Mouse (Mus musculus): ENCODE measurements around the gene Ttc7.
A peak's percentile ranks its signal among the peaks of the same experiment; 100 is the strongest.
"Not testable (repeated sequence)": the region's sequence is repeated elsewhere in the genome, so short reads cannot be mapped to it uniquely, and the experiment has no call there.

Gene Ttc7

DNA sequence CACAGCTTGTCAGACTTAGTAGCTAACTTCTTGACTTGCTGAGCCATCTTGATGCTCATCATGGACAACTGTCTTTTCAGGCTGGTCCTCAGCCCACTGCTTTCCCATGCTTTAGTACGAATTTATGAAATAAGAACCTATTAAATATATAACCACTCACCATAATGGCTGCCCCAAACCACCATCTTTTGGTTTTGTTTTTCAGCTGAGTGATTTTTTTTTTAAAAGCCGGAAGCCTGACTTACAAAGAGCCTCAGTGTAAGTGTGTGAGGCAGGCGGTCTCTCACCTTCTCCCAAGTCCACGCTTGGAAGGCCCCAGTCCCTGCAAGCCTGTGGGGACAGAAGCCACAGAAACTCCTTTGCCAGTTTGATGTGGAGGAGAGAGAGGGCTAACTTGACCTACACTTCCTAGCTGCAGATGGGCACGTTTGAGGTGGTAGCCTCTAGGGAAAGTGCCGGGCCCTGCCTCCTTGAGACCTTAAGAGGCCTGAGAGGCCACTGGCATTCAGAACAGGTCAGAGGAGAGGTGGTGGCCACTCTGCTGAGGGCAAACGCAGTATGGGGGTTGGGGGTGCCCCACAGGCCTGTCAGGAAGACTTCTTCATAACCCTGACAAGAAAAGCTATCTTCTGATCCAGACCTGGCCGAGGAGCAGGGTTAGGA lies 3.9 kb downstream of the Ttc7 start:
- no peak for DNase-seq (ENCODE audit: low spot score)

DNA sequence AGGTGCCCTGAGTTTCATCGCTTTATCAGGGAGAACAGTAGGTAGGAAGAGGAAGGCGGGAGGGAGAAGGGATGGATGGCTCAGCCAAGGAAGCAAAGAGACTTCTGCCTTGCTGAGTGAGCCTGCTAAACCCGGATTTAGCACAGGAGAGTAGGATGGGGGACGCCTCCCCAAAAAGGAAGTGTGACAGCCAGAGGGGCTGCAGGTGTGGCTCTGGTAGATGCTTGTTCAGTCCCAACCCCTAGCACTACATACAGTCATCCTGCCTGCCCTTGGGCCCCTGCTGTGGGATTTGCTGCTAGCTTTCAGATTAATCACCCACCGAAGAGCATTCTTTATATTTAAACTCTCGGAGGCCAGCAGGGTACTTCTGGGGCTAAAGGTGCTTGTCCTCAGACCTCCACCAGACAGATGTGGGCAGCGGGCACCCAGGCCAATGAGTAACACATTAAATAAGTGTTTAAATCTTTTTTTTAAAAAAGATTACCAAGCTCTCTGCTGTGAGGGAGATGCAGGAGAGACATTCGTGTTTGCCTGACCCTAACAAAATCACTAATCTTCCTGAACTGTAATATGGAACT lies 4.6 kb downstream of the Ttc7 start:
- DNase-seq (ENCODE audit: low spot score): no peak

DNA sequence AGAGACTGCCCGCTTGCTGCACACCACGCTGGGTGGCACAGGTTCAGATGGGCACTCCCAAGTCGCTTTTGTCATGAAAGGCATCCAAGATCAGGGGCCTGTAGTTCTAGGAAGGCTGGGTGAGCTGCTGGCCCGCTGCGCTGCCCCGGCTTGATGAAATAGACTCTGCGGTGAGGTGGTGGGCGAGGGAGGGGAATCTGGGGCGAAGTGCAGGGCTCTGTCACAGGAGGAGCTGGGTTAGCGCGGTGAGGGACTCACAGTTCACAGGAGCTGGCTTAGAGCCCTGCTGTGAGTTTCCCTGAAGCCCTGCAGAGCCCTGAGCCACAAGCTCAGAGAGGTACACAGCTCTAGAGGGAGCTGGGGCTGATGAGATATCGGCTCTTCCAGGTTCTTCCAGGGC lies 5.4 kb downstream of the Ttc7 start:
- no peak for DNase-seq (ENCODE audit: low spot score)

DNA sequence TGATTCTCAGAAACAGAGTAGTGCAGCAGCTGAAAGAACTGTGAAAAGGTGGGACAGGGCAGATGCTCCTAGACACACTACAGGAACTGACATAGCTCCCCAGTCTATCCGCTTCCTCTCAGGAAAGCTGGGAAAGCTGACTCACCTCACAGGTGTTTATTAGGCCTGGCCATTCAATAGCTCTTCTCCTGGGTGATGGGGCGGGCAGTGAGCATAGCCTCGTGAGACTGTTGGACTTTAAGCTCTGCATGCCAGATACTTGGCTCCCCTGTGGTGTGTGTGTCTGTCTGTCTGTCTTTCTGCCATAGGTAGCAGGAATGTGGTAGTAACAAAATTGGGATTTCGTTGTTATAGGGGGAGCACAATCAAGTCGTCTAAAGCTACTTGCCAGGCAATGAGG lies 6.7 kb downstream of the Ttc7 start:
- no peak for DNase-seq (ENCODE audit: low spot score)

DNA sequence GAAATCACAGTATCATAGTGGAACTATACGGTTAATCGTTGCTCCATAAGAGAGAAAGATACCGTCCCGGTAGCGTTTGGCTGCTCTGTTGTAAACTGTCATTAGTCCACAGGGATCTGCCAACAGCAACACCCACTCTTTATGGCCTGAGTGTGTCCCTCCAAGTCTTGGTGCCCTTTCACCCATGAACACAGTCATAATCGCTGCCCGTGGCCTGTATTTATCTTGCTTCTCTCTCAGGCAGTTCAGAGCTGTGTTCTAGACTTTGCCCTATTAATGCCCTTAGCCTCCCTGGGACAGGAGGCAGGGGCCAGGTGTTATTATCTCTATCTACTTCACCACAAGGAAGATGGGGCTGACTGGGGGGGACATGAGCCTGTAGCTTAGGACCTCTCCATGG lies 8.4 kb downstream of the Ttc7 start:
- DNase-seq (ENCODE audit: low spot score): no peak

DNA sequence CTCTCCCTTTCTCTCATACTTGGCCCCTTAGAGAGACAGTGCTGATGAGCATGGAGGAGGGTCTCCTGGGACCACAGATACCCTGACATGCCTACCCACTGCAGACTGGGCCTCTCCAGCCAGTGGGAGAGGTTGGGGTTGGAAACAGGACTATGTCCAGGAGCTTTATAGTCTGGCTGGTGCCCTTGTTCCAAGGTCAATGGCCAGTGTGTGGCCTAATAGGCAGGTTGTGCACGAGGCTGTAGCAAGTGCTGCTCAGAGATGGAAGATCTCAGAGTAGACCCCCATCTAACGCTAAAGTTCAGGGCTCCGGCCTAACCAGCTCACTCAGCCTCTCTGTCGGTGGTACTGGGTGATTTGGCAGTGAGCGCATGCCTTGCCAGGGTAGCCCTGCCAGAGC lies 9.1 kb downstream of the Ttc7 start:
- DNase-seq (ENCODE audit: low spot score): no peak

DNA sequence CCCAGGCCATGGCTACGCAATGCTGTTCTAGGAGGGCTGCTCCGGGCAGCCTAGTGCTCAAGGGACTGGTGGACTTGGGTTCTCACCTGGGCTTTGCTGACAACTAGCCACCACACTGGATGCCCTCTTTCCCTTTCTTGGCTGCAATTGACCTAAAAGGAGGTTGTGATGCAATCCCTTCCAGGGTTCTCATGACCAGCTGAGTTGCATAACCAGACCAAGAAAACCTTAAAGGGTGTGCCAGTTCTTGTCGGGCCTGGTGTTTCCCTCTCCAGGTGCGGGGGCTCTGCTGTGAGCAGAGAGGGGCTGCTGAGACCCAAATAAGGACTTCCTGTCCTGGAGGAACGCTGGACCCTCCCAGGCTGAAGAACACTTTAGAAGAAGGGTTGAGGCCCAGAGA lies 10.4 kb downstream of the Ttc7 start:
- no peak for DNase-seq (ENCODE audit: low spot score)

DNA sequence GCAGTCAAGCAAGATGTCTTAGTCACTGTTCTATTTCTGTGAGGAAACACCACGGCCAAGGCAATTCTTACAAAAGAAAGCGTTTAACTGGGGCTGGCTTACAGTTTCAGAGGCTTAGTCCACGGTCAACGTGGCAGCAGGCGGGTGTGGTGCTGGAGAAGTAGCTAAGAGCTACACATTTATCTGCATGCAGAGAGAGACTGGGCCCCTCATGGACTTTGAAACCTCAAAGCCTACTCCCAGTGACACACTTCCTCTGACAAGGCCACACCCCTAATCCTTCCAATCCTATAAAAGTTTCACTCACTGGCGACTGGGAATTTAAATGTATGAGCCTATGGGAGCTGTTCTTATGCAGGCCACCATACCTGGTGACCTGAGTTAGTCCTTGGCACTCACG lies 13.1 kb downstream of the Ttc7 start:
- DNase-seq (ENCODE audit: low spot score): no peak

DNA sequence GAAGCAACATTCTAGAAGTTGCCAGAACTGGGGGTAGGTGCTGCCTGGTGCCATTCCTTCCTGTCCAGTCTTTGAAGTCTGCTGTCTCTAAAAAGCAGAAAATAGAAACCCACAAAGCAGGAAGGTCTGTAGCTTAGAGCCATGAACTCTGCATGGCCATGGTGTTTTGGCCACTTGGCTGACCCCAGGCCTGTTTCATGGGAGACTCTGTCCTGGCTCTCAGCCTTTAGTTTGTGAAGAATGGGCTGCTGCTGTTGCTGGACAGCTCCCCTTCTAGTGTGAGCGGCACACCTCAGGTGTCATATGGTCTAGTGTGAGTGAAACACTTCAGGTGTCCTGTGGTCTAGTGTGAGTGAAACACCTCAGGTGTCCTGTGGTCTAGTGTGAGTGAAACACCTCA lies 14.0 kb downstream of the Ttc7 start:
- DNase-seq (ENCODE audit: low spot score): not testable (repeated sequence)

DNA sequence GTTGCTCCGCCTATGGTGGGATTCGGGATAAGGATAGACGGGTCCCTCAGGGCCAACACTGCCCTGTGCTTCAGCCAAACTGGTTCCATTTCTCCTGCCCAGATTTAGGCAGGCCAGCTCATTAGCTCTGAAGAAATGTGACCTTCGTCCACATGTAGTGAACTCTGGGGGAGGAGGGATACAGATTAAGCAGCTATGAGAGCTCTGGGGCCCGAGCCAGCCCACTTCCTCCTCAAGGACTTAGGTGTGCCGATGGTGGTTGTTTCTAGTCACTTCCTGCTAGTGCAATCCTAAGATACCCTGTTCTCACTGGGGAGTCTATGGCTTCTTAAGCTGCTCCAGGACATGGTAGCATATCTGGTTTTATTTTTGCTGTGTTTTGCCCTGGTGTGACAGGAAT lies 16.3 kb downstream of the Ttc7 start:
- DNase-seq (ENCODE audit: low spot score): no peak

DNA sequence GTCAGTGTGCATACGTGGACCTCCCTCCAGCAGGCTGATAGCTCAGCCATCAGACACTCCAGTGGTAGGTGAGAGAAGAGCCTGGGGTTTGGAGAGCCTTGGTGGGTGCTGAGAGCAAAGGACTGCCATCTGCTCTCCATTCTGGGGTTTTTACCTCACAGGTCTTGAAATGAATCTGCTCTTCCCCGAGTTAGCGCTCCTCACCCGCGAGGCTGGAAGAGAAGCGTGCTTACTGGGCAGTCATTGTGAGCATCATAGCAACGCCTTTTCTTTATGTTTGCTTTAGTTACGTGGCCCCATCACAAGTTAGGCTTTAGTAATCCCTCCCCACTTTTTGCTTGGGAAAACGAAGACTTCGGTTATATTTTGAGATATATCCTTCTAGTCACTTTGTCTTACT lies 17.7 kb downstream of the Ttc7 start:
- DNase-seq (ENCODE audit: low spot score): no peak

DNA sequence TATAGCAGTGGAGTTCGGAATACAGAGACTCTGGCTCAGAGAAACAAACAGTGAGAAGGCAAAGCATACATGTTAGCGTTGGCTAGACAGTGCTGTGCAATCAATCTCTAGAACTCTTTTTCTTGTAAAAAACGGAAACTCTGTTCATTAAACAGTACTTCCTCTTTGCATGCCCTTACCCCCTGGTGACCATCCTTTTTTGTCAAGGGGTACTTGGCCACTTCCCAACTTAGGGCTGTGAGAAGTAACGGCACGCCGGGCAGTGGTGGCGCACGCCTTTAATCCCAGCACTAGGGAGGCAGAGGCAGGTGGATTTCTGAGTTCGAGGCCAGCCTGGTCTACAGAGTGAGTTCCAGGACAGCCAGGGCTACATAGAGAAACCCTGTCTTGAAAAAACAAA lies 18.9 kb downstream of the Ttc7 start:
- DNase-seq (ENCODE audit: low spot score): not testable (repeated sequence)

DNA sequence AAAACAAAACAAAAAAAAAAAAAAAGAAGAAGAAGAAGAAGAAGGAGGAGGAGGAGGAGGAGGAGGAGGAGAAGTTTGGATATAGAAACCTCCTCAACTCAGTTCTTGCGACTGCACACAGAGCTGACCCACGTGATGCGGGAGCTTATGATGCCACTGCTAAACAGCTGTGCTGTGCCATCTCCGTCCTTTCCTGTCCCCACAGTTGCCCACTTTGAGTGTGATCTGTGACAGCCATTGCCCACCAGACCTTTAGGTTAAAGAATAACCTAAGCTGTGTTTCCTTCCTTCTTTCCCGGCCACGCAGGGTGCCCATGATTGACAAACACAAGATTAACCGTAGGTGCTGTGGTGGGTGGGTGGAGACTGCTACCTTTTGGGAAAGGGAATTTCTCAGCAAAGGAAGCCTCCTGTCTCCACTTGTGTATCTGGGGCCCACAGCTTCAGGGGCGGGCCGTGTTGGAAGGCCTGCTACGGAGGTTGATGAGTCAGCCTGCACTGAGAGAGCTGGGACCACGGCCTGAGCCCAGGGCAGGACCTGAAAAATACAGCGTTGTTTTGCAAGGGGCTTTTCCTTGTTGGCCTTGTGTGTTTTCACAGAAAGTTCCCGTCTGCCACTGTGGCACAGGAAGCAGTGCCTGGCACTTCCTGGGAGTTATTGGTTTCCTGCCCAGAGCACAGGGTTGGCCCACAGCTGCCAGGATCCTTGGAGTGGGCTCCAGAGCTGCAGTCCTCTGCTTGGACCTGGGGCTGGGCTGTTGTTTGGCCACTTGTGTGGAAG lies 19.5 kb downstream of the Ttc7 start:
- no peak for DNase-seq (ENCODE audit: low spot score)

DNA sequence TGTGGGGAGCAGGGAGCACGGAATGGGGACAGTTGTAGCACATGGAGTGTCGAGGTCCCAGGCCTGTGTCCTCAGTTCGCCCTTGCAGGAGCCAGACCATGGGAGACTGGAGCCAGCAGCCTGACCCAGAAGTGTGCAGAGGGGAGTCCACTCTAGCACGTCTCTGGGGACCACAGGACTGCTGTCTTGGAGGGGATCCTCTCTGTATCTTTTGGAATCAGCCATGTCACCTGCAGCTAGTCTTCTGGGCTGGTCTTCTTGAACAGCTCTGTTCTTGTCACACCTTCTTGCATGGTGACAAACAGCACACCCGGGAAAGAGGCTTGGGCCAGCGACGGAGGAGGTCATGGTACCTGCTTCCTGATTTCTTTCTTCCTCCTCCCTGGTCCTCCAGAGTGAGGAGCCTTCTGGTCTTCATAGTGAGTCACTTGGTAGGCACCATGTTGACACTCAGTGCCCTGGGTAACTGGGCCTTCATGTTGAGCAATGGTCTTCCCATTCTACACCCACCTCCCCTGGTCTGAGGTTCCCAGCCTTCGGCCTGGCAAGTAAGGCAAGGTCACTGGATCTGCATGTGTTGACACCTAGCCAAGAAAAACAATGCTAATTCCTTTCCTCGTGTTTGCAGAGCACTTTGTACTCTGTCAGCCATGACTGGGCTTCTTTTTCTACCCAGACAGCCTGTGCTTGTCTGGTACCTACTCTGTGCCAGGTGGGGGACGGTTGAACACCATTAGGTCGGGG lies 21.6 kb downstream of the Ttc7 start:
- DNase-seq (ENCODE audit: low spot score): no peak

DNA sequence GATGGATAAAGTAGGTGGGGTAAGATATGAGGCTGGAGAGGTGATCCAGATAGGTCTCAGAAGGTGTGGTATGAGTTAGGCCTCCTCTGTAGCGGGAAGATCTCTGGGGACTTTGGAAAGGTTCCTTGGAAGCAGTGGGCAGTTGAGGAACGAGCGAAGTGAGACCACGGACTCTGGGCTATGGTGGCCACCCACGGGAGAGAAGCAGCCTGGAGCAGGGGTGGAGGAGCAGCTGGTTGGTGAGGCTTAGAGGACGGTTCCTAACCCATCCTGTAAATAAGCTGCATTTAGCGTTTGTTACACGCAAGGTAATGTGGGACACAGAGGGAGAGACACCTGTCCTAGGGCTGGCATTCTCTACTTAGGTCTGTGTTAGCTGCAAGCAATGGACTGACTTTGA lies 22.4 kb downstream of the Ttc7 start:
- DNase-seq (ENCODE audit: low spot score): no peak

DNA sequence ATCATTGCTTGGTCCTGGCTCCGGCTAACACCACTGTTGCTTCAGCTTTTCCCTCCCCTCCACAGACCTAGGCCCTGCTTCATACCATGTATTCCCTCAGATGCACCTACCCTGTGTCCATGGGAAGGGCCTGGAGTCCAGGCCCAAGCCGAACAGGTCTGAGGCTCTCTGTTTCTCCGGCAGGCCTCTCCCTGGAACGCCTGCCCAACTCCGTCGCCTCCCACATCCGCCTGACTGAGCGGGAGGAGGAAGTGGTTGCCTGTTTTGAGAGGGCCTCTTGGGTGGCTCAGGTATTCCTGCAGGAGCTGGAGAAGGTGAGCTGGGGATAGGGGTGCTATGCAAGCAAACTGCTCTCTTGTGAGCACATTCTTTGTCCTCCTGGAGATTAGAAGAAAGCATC lies 24.1 kb downstream of the Ttc7 start:
- DNase-seq (ENCODE audit: low spot score): peak; percentile 45

DNA sequence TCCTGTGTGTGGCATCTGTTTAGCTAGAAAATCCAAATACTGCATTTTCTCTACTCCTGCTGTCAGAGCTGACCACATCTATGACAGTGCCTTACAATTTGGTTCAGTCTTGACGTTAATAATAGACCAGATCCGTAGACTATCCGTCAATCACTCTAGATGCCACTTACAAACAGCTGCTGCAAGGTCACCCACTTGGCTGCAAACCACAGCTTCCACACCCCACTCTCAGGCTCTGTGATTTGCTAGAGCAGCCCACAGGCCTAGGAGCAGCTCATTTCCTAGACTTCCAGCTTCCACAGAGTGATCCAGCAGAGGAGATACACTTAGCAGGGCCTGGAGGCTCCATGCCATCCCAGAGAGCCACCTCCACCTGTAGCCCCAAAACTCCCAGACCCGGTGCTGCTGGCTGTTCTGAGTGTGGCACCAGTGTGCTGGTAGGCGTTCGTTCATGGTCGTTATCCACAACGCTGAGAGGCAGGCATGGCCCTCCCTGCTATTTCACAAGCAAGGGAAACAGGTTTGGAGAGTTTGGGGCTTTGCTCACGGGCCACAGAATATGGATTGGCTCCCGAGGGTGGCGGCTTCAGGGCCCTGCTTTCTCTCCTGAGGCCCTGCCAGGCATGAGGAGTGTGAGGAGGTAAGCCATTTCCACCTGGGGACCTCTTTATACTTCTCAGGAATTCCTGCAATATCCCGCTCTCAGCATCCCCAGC lies 26.5 kb downstream of the Ttc7 start:
- DNase-seq (ENCODE audit: low spot score): no peak

DNA sequence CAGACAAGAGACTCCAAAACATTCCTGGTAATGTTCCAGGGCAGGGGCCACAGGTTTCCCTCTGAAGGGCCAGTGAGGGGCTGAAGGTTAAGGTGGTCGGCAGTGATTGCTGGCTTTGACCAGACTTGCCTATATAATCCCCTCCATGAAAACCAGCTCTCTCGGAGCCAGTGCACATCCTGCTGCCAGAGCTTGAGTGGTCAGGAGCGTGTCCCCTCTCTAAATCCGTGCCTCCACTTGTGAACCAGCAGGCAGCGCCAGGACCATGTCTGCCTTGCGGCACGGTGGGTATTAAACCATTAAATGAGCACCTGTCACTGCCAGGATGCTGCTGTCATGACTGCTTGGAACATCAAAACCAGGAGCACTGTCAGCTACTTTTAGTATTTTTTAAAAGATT lies 27.8 kb downstream of the Ttc7 start:
- no peak for DNase-seq (ENCODE audit: low spot score)

DNA sequence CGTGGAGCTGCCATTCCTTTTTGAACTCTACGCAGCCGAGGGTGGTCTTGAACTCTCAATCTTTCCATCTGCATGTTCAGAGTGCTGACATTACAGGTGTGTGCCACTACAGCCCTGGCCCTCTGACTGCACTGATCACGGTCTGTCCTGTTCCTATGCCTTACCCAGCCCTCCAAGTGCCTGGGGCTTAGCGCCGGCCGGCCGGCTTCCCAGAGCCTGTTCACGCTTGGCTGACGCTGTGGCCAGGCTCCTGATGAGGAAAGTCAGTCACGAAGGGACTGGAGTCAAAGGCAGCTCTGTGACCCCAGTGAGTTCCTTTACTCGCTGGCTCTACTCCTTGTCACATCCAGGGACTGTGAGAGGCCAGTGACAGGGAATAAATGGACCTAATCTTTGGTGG lies 29.7 kb downstream of the Ttc7 start:
- DNase-seq (ENCODE audit: low spot score): no peak

DNA sequence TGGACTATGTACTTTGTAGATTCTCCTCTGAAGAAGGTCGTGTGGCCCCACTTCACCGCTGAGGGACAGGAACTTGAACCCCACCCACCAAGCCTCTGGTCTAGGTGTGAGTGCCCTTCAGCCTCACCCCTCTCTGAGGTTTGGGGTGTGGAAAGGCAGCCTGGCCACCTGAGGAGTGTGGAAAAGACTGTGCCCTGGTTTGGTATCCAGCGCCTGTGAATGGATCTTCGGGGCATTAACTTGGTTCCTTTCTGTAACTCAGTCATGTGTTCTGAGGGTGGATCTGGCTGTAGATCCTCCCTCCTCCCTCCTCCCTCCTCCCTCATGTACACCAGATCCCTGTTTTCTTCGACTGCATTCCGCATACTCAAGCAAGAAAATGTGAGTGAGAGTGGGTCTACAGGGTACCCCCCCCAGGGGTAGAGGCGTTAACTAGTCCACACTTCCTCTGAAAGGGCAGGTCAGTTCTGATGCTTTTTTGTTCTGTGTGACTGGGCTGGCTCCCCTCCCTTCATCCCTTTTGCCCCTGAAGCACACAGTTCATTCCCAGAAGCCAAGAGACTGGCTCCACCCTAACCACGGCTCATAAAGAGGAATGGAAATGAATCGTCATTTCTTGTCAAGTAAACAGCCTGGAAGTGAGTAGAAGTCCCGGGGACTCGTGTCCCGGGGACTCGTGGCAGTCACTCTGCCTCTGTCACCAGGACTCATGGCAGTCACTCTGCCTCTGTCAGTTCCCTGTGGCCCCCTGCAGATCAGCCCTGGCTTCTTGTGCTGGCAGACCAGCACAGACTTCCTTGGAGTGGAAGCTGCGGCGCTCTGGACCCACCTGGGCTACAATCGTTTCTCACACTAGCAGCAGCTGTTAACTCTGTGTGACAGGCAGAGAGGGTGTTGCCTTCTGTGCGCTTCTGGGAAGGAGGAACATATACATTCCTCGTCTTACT lies 30.5 kb downstream of the Ttc7 start:
- no peak for DNase-seq (ENCODE audit: low spot score)

DNA sequence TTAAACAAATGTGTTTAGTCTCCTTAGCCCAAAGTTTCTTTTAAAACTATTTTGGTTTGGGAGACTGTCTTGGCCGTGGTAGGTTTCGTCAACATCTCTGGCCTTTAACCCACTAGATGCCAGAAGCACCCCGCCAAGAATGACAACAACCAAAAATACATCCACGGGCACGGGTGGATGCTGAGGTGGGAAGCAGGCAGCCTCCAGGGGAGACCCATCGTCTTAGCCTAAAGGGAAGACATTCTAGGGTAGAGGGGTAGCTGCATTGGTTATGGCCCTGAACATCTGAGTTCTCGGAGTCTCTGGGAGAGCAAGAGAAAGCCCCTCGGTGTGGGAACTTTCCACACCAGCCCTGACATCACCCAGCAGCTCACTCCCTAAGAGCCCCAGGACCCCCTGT lies 31.4 kb downstream of the Ttc7 start:
- no peak for DNase-seq (ENCODE audit: low spot score)
